Mouse (Mus musculus): ENCODE measurements around the gene Nucb1. TPM values are rescaled to one million over a fixed set of nuclear protein-coding genes. Genes with fewer than 3 reads are reported as not detected.
"Not testable (repeated sequence)": the region's sequence is repeated elsewhere in the genome, so short reads cannot be mapped to it uniquely, and the experiment has no call there.

Nucb1 gene
- polyA plus RNA-seq, 1 experiment from 2014 or later = 121 TPM

- no peak within 1 kb of the TSS for H3K4me3 ChIP-seq
- ATAC-seq (ENCODE audit: low read depth) = no peak
Measured at GRCm38 (mm10) chr7:45486761-45487415, 23.3 kb downstream of the Nucb1 start, which contains the start of gene Gm45808. Gene Gm45808, minus strand, starts transcription at chr7:45486811.

GRCm38 (mm10) chr7:45486158-45486557 is 24.0 kb downstream of the Nucb1 start:
- no peak overlapping the region for H3K4me3 ChIP-seq
- no peak overlapping the region for H3K27ac ChIP-seq (replicated peaks)
- H3K9ac ChIP-seq = no peak overlapping the region
- peaks cover 23% of the 10 kb centered on the region for H3K4me1 ChIP-seq (replicated peaks)
- no peaks in the 10 kb centered on the region for H3K9me3 ChIP-seq
- no peaks in the 10 kb centered on the region for H3K27me3 ChIP-seq
- no peak overlapping the region for H3K4me2 ChIP-seq
- no peaks in the 10 kb centered on the region for H3K36me3 ChIP-seq
- ATAC-seq (ENCODE audit: low read depth) = no peak
- WGBS = 84% methylated on average over 7 of the region's 7 CpGs

More at GRCm38 (mm10) chr7:45486761-45487415, 23.3 kb downstream of the Nucb1 start, which contains the start of gene Gm45808:
- H3K4me2 ChIP-seq = no peak within 1 kb of the TSS; the same call in 1 of the 2 replicates
- H3K27ac ChIP-seq (replicated peaks) = 0 out of 2 replicates have a peak within 1 kb of the TSS, but pooled peaks have one; percentile 79
- H3K9me3 ChIP-seq = no peaks in the 10 kb centered on the region
- peaks cover under 1% of the 10 kb centered on the region; the same call in 1 of the 2 replicates for H3K36me3 ChIP-seq
- no peaks in the 10 kb centered on the region for H3K27me3 ChIP-seq
- H3K9ac ChIP-seq = no peak within 1 kb of the TSS; the same call in 1 of the 2 replicates
- peaks cover 25% of the 10 kb centered on the region for H3K4me1 ChIP-seq (replicated peaks)
- WGBS = 85% methylated on average over 12 of the region's 12 CpGs

GRCm38 (mm10) chr7:45484985-45485384 is 25.2 kb downstream of the Nucb1 start:
- ATAC-seq (ENCODE audit: low read depth); H3K4me3 ChIP-seq; H3K36me3 ChIP-seq; H3K27ac ChIP-seq (replicated peaks); H3K4me2 ChIP-seq; H3K9me3 ChIP-seq; H3K9ac ChIP-seq; H3K27me3 ChIP-seq: not testable (repeated sequence)
- WGBS = 93% methylated on average over 5 of the region's 5 CpGs
- peaks cover 13% of the 10 kb centered on the region; the same call in 1 of the 2 replicates for H3K4me1 ChIP-seq (replicated peaks)

GRCm38 (mm10) chr7:45482166-45482565 is 28.0 kb downstream of the Nucb1 start:
- H3K27ac ChIP-seq (replicated peaks) = no peak overlapping the region
- H3K9me3 ChIP-seq = no peaks in the 10 kb centered on the region
- no peak overlapping the region for H3K9ac ChIP-seq
- 84% methylated on average over 1 of the region's 1 CpGs for WGBS
- ATAC-seq (ENCODE audit: low read depth) = no peak
- H3K4me1 ChIP-seq (replicated peaks) = no peaks in the 10 kb centered on the region
- H3K27me3 ChIP-seq = no peaks in the 10 kb centered on the region
- H3K36me3 ChIP-seq = no peaks in the 10 kb centered on the region
- no peak overlapping the region for H3K4me2 ChIP-seq
- H3K4me3 ChIP-seq = no peak overlapping the region

- Histone ChIP-seq H3K9ac (no peak within 1 kb of the TSS), H3K4me2 (no peak within 1 kb of the TSS), H3K36me3 (no peaks in the 10 kb centered on the region), H3K27ac (replicated peaks) (no peak within 1 kb of the TSS), H3K4me1 (replicated peaks) (no peaks in the 10 kb centered on the region), H3K9me3 (no peaks in the 10 kb centered on the region), H3K4me3 (no peak within 1 kb of the TSS), H3K27me3 (no peaks in the 10 kb centered on the region)
- ATAC-seq (ENCODE audit: low read depth) = peak; percentile 82
- 49% methylated on average over 14 of the region's 15 CpGs for WGBS
Measured at GRCm38 (mm10) chr7:45481374-45481927, 28.8 kb downstream of the Nucb1 start, which contains the start of gene Tulp2. Gene Tulp2, plus strand, starts transcription at chr7:45481877.

GRCm38 (mm10) chr7:45480310-45480709 is 29.9 kb downstream of the Nucb1 start:
- not testable (repeated sequence) for H3K9me3 ChIP-seq; H3K27me3 ChIP-seq; H3K27ac ChIP-seq (replicated peaks); H3K9ac ChIP-seq; H3K36me3 ChIP-seq; H3K4me2 ChIP-seq; H3K4me1 ChIP-seq (replicated peaks); ATAC-seq (ENCODE audit: low read depth); H3K4me3 ChIP-seq
- 58% methylated on average over 4 of the region's 4 CpGs for WGBS

- Histone ChIP-seq H3K4me1 (replicated peaks) (no peaks in the 10 kb centered on the region), H3K4me3 (no peak overlapping the region), H3K9ac (no peak overlapping the region), H3K4me2 (no peak overlapping the region), H3K9me3 (no peaks in the 10 kb centered on the region), H3K27me3 (no peaks in the 10 kb centered on the region), H3K36me3 (no peaks in the 10 kb centered on the region), H3K27ac (replicated peaks) (no peak overlapping the region)
- ATAC-seq (ENCODE audit: low read depth) = no peak
- WGBS = 96% methylated on average over 7 of the region's 7 CpGs
Measured at GRCm38 (mm10) chr7:45478774-45479173, 31.4 kb downstream of the Nucb1 start.

GRCm38 (mm10) chr7:45477003-45477402 is 33.2 kb downstream of the Nucb1 start:
- H3K4me3 ChIP-seq = no peak overlapping the region

GRCm38 (mm10) chr7:45476453-45476852 is 33.8 kb downstream of the Nucb1 start:
- WGBS = 61% methylated on average over 1 of the region's 1 CpGs

More at GRCm38 (mm10) chr7:45477003-45477402, 33.2 kb downstream of the Nucb1 start:
- Histone ChIP-seq H3K36me3 (no peaks in the 10 kb centered on the region), H3K4me1 (replicated peaks) (no peaks in the 10 kb centered on the region), H3K4me2 (no peak overlapping the region), H3K9me3 (no peaks in the 10 kb centered on the region), H3K27ac (replicated peaks) (no peak overlapping the region), H3K27me3 (no peaks in the 10 kb centered on the region), H3K9ac (no peak overlapping the region)
- 13% methylated on average over 3 of the region's 3 CpGs for WGBS
- 0 out of 2 replicates have a peak, but pooled peaks have one; percentile 6 for ATAC-seq (ENCODE audit: low read depth)

GRCm38 (mm10) chr7:45475291-45475969 is 34.8 kb downstream of the Nucb1 start:
- 77% methylated on average over 16 of the region's 16 CpGs for WGBS
- no peaks in the 10 kb centered on the region for H3K9me3 ChIP-seq
- H3K4me3 ChIP-seq = peak overlapping the region; percentile 17
- peak overlapping the region; percentile 40 for H3K4me2 ChIP-seq
- peak overlapping the region; percentile 38; the same call in 1 of the 2 replicates for H3K9ac ChIP-seq
- H3K4me1 ChIP-seq (replicated peaks) = no peaks in the 10 kb centered on the region
- 0 out of 2 replicates have a peak, but pooled peaks have one; percentile 38 for ATAC-seq (ENCODE audit: low read depth)
- no peaks in the 10 kb centered on the region for H3K27me3 ChIP-seq
- H3K36me3 ChIP-seq = no peaks in the 10 kb centered on the region
- H3K27ac ChIP-seq (replicated peaks) = no peak overlapping the region

More at GRCm38 (mm10) chr7:45476453-45476852, 33.8 kb downstream of the Nucb1 start:
- Histone ChIP-seq H3K4me3 (no peak overlapping the region), H3K27me3 (no peaks in the 10 kb centered on the region), H3K36me3 (no peaks in the 10 kb centered on the region), H3K9me3 (no peaks in the 10 kb centered on the region), H3K27ac (replicated peaks) (no peak overlapping the region), H3K4me1 (replicated peaks) (no peaks in the 10 kb centered on the region), H3K9ac (no peak overlapping the region), H3K4me2 (no peak overlapping the region)
- ATAC-seq (ENCODE audit: low read depth) = no peak

- H3K4me2 ChIP-seq = no peak overlapping the region
- 6% methylated on average over 3 of the region's 3 CpGs for WGBS
- H3K9ac ChIP-seq = no peak overlapping the region
- H3K9me3 ChIP-seq = no peaks in the 10 kb centered on the region
- no peak overlapping the region for H3K4me3 ChIP-seq
- no peaks in the 10 kb centered on the region for H3K36me3 ChIP-seq
- H3K4me1 ChIP-seq (replicated peaks) = peaks cover 11% of the 10 kb centered on the region
- no peak for ATAC-seq (ENCODE audit: low read depth)
- H3K27me3 ChIP-seq = no peaks in the 10 kb centered on the region
- no peak overlapping the region for H3K27ac ChIP-seq (replicated peaks)
Measured at GRCm38 (mm10) chr7:45470869-45471268, 39.3 kb downstream of the Nucb1 start.

- peak; percentile 32; the same call in 1 of the 2 replicates for ATAC-seq (ENCODE audit: low read depth)
- Histone ChIP-seq H3K4me3 (peak overlapping the region; percentile 94), H3K9me3 (no peaks in the 10 kb centered on the region), H3K27ac (replicated peaks) (no peak overlapping the region), H3K4me2 (peak overlapping the region; percentile 87), H3K9ac (peak overlapping the region; percentile 65), H3K36me3 (peaks cover 35% of the 10 kb centered on the region), H3K4me1 (replicated peaks) (peaks cover 31% of the 10 kb centered on the region), H3K27me3 (no peaks in the 10 kb centered on the region)
- 39% methylated on average over 7 of the region's 7 CpGs for WGBS
Measured at GRCm38 (mm10) chr7:45467090-45467670, 43.0 kb downstream of the Nucb1 start.

Measured in neural tube, embryonic 13.5 days (tissue).